Mouse (Mus musculus) mouse trophoblast stem cell (cell line): Measurements from ENCODE around the gene Il21r.

Source experiments
- in situ Hi-C, 2 experiments: fragments of 300-500 bp; cut with MseI, MboI; formaldehyde crosslinking; loops; 2 replicates in 1 of 2; 3 replicates in 1 of 2; pipeline ENCODE4 v1.15.1; 2025

The Il21r gene

DNA sequence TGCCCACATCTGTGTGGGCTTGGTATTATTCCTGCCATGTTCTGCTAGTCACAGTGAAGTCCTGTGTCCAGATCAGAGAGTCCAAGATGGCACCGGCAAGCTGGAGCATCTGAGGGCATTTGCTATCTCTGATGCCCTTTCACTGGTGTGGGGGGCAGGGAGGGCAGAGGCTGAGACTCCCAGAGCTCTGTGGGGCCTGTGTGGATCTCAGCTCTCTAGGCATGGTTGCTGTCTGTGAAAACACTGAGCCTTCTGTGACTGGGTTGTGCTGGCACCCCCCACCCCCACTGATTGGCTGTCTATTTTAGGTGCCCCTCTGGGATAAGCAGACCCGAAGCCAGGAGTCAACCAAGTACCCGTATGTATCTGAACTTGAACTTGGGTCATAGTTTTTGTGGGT lies 28.4 kb upstream of the Il21r start:
- in situ Hi-C loops, result loop anchor here (5.0 kb wide), 1 partner anchor 103 kb away; no protein-coding TSS in a partner anchor

DNA sequence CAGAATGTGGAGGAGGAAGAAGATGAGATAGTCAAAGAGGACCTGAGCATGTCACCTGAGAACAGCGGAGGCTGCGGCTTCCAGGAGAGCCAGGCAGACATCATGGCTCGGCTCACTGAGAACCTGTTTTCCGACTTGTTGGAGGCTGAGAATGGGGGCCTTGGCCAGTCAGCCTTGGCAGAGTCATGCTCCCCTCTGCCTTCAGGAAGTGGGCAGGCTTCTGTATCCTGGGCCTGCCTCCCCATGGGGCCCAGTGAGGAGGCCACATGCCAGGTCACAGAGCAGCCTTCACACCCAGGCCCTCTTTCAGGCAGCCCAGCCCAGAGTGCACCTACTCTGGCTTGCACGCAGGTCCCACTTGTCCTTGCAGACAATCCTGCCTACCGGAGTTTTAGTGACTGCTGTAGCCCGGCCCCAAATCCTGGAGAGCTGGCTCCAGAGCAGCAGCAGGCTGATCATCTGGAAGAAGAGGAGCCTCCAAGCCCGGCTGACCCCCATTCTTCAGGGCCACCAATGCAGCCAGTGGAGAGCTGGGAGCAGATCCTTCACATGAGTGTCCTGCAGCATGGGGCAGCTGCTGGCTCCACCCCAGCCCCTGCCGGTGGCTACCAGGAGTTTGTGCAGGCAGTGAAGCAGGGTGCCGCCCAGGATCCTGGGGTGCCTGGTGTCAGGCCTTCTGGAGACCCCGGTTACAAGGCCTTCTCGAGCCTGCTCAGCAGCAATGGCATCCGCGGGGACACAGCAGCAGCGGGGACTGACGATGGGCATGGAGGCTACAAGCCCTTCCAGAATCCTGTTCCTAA lies 27.3 kb upstream of the Il21r start:
- in situ Hi-C loops, result loop anchor here (5.0 kb wide), 1 partner anchor 104 kb away; no protein-coding TSS in a partner anchor

DNA sequence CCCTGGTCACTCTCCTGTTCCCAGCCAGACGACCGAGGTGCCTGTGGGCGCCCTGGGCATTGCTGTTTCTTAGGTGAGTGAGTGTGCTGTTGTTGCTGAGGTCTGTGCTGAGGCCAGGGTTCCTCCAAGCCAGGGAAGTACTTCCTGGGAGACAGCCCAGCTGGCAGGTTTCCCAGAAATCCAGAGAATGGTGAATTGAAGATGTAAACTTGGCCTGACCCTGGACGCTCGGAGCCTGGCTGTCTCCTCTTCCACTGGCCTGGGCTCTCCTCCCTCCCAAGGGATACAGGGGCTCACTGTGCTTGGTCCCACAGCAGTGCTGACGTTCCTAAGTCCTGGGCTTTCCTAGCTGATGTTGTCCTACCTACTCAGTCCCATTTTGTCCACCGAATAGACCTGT lies 26.2 kb upstream of the Il21r start:
- in situ Hi-C loops, result loop anchor here (5.0 kb wide), 1 partner anchor 105 kb away; no protein-coding TSS in a partner anchor

DNA sequence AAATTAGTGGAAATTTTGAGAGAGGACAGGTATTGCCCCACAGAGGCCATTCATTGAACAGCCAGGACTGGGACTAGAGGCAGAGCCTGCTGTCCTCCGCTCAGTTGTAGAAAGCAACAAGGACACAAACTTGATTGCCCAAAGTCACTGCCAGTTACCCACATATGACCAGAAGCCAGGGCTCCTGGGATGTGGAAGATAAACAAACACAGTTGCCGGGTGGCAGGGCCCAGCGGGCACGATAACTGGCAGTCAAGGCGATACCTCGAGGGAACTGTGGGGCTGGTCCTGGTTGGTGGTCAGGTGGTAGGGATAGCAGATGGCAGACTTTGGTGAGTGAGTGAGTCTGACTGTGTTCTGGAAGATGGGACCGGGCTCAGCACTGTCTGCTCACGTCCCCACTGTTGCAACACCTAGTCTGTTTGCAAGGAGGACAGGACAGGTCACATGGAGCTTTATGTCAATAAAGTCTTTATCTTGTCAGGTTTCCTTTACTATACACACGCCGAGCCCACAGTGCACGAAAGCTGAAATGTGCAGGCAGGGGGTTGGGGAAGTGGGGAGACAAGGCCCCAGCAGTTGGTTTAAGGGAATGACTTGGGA lies 25.6 kb upstream of the Il21r start:
- in situ Hi-C loops, result loop anchor here (5.0 kb wide), 1 partner anchor 105 kb away; no protein-coding TSS in a partner anchor

DNA sequence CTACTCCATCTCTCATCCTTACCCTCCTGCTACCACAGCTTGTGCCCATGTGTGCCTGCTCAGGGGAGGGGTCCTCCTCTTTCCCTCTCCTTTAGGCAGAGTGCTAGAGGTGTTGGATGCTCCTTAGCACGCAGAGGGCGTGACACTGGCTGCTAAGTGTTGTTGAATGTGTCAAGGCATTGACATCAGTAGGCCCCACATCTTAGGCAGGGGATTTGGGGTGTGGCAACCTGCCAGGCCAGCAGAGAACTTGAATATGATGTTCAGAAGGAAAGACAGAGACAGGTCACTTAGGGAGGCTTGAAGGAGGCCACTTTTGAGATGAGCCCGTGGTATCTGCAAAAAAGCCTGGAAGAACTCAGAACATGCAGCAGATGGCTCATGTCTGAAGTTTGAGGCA lies 25.1 kb upstream of the Il21r start:
- in situ Hi-C loops, result loop anchor here (5.0 kb wide), 1 partner anchor 106 kb away; no protein-coding TSS in a partner anchor

DNA sequence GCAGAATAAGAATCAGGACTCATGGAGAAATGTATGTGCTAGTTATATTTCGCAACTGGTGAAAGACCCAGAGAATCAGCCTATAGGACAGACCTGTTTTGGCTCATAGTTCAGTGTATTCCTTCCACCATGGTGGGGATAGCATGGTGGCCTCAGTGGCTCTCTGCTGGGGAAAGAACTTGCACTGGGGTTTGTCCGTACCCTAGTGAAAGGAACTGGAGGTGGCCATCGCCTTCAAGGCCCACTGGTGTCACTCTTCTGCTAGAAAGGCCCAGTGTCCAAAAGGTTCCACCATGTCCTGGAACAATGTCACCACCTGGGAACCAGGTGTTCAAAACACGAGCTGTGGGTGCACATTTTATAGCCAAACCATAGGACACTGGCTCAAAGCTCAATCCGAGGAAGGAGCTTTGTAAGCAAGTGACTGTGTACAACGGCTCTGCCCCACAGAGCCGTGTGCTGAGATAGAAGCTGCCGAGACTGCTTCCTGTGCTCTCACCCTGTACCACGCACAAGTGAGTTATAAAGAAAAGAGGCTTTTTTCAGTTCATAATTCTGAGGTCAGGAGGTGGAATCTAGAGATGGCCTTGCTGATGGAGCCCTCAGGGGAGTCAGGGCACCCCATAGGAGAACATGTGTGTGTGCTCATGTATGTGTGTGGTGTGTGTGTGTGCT lies 23.5 kb upstream of the Il21r start:
- in situ Hi-C loops, result loop anchor here (5.0 kb wide), 1 partner anchor 107 kb away; no protein-coding TSS in a partner anchor

DNA sequence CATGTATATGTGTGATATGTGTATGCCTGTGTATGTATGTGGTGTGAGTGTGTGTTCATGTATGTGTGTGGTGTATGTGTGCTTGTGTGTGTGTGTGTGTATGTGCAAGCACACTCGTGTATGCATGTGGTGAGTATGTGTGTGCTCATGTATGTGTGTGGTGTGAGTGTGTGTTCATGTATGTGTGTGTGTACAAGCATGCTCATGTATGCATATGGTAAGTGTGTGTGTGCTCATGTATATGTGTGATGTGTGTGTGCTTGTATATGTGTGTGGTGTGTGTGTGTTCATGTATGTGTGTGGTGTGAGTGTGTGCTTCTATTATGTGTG lies 23.0 kb upstream of the Il21r start:
- in situ Hi-C loops, result no loop called here

DNA sequence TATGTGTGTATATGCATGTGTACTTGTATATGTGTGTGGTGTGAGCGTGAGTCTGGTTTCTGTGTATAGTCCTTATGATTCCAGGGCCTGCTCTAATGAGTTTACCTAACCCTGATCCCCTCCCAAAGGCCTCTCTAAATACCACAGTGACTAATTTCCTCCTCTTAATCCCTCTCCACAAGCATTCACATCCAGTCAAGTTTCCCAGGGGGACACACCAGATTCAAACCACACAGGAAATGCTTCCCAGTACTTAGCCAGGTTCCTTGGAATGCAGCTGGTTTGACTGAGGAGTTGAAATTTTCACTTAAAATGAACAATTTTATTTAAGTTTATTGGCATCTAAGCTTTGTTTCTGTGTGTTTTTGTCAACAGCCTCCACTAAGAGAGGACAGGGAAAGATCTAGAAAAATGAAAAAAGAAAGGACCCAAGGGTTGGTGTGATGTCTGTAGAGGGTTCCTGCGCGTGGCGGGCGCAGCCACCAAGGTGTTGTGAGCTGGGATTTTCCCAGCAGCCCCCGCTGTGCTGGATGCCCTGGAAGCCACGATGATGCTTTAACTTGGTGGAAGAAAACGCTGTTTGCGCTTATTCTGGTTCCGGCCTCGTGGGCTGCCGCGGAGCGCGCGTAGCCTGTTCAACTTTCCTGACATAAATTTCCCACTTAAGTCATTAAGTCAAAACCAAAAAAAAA lies 22.5 kb upstream of the Il21r start:
- in situ Hi-C loops, result no loop called here

DNA sequence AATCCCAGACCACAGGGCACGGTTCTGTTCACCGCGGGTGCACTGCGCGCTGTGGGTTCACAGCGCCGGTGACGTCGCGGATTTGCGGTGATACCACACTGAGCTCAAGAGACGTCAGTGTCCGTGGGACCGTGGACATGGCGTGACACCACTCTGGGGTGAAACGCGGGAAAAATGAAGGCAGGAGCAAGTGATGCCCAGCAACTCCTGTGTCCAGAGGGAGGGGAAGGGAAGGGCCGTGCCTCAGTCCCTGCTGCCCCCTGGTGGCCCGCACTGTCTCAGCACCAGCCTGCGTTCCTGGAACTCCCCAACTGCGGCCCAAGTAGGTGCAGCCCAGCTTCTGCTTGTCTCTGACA lies 21.9 kb upstream of the Il21r start:
- in situ Hi-C loops, result no loop called here

DNA sequence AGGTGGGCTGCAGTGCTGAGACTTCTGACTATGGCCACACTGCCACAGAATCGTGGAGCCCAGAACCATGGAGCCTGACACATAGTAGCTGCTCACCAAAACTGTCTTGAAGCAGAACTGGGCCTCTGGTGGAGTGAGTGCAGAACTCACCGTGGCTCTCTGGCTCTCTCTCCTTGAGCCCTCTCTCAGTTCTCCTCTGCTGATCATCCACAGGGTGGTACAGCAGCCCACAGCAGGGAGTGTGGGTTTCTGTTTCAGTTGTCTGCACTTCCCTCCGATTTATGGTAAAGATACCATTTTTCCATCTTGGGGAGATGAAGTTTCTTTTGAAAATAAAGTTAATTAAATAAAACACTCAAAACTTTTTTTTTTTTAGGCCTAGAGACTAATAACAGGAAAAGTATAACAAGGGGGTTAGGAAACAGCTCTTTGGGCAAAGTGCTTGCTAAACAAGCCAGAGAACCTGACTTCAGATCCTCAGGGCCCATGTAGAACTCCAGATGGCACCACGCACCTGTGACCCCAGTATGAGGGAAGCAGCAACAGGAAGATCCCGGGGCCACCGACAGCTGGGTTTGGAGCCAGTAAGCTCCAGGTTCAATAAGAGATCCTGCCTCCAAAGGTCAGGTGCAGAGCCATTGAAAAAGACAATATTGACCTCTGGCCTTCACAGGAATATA lies 19.8 kb upstream of the Il21r start:
- in situ Hi-C loops, result no loop called here

DNA sequence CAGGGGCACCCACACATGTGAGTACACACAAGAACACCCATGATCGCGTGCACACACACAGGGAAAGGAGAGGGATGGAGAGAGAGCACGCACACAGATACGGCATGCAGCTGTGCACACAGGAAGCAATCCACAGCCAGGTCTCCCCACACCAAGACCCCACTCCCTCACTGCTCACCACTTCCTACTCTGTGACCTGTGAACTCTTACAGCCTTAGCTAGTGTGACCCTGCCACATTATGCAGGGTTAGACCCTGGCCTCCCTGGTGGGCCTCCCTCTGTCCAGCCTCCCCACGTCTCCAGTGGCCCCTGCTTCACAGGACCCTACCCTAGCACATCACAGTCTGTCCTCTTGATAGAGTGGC lies 19.2 kb upstream of the Il21r start:
- in situ Hi-C loops, result no loop called here

DNA sequence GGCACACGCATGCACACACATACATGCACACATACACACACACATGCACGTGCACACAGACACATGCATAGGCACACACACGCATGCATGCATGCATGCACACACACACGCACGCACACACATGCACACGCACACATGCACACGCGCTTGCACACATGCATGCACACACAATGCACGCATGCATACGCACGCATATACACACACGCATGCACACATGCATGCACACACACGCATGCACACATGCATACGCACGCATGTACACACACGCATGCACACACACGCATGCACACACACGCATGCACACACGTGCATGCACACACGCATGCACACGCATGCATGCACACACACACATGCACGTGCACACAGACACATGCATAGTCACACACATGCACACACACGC lies 16.9 kb upstream of the Il21r start:
- in situ Hi-C loops, result no loop called here

DNA sequence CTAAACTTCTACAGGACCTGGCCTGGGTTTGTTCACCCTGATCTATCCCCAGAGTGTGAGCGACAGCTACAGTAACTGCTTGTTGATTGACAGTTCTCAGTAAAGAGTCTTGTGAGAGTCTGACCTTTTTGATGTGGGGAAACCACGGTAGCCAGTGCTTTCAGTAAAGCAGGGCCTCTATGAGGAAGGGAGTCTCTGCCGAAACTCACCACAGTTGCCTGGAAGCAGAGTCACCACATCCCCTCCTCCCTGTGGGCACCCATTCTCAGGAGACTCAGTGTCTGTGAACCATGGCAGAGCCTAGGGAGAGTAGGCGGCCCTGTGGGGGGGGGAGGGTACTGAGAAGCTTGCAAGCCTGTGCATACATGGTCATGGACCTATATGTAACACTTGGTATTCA lies 14.5 kb upstream of the Il21r start:
- in situ Hi-C loops, result no loop called here

DNA sequence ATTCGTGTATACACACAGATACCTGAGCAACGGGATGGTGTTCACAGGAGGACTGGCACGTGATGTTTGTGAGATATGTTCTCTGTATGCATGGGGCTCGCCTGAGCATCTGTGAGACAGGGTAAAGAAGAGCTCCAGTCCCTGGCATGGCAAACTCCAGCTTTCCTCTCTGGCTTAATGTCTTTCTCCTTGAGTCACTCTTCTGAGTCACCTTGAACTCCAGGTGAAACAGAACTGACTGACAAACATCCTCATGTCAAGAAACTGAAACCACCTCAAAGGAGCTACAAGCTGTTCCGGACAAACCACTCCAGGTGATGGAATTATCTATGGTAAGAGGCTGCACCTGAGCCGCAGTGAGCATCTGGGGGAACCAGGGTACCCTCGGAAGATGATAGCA lies 13.3 kb upstream of the Il21r start:
- in situ Hi-C loops, result no loop called here

DNA sequence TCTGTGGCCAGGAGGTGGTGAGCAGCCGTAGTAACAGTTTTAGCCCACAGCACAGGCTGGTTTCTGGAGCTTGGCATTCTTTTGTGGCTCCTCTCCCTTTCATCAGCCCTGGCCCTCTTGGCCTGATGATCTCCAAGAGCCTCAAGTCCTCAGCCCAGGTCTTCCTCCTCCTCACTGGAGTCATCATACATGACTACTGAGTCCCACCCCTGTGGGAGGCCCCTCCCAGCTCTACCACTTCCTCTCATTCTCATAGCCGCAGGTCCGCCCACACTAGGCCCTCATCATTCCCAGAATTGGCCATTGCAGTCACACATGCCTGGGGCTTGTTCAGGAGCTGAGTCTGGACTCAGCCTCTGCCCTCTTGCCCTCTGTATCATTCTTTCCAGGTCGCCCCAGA lies 9.4 kb upstream of the Il21r start:
- in situ Hi-C loops, result no loop called here

DNA sequence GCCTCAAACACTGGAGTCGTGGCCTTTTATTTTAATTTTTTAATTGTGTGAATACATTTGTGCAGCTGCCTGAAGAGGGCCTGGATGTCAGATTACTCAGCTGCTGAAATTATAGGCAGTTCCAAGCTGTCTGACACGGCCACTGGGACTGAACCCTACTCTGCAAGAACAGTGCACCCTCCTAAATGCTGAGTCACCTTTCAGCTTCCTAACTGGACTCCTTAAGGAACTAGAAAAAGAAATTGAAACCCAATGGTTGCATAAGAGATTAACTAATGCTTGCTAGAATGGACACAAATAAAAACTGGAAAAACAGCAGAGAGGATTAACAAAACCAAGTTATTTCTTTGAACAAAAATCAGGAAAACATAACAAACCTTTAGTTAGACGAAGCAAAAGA lies 6.8 kb upstream of the Il21r start:
- in situ Hi-C loops, result no loop called here

DNA sequence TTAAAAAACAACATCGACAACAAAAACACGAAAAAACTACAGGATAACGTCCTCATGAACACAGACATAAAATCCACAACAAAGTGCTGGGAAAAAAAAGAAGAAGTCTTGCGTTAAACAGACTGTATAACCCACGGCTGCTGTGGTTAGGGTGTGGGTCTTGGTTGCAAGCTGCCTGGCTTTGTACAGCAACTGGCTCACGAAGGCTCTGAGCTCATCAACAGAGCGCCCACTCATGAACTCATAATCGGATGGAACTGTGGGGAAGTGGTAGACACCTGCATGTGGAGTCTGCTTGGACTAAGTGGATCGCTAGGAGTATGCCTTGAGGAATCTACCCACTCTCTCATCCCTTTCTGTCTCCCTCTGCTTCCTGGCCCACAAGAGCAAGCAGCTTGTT lies 6.1 kb upstream of the Il21r start:
- in situ Hi-C loops, result no loop called here

DNA sequence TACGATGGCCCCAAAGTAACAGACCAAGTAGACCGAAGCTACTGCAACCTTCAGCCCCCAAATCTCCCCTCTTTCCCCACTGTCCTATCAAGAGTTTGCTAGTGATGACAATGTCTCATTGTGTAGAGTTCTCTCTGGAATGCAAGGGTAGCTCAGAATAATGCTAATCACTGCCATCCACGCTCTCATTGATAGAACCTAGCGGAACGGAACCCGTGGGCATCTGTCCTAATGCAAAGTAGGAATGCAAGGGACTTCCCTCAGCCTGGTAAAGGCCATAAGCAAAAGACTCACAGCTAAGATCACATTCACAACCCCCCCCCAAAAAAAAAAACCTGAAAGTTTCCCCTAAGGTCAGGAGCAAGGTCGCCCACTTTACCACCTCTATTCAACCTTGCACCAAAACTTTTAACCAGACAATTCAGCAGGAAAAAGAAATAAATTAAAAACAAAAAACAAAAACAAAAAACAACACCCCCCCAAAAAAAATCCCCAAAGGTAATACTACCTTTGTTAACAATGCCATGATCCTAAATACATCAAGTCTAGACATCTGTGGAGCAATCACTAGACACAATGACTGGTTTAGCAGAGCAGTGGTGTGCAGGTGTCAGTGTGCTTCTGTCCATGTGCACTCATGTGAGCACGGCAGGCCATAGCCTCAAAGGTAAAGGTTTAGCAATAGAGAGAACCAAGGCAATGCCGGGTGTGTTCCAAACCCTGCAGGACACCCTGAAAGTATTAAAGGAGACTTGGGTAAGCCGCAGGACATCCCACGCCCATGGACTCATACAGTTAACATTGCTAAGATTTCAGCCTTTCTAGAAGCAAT lies 5.5 kb upstream of the Il21r start:
- in situ Hi-C loops, result no loop called here

DNA sequence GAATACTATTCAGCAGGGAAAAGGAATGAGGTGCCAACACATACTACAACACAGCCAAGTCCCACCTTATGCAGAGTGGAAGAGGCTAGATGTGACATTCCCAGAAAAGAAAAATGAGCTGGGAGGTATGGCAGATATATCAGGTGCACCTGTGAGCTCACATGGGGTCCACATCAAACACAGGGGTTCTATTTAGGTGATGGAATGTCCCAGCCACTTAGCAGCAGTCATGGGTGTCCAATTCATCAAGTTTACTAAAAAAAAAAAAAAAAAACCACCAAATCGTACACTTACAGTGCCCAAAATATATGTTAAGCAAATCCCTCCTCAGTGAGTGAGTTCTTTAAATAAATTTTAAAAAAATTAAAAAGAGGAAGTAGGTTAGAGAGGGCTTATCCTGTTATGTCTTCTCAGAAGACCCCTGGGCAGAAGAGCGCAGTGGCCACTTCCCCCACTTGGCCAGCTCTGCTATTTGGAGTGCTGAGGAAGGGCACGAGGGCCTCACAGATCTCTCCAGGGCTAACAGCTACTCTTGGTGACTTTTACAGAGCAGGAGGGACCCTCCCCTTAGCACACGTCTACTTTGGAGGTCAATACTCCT lies 3.8 kb upstream of the Il21r start:
- in situ Hi-C loops, result no loop called here

DNA sequence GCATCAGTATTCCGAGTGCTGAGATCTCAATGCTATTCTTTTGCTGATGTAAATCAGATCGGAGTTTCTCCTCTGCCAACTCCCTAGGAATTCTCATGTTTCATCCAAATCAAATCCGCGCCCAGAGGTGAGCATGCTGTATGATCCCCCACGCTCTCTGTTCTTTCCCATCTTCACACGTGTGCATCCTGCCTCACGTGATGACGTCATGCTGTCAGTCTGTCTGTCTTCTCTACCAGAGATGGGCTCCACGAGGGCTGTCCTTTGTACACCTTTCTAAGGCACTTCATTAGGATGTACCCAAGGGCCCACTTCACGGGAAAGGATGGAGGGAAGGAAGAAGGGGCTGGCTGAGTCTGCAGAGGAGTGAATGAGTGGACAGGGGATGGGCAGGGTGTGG lies 3.1 kb upstream of the Il21r start:
- in situ Hi-C loops, result no loop called here
